Mouse (Mus musculus) intestine, embryonic 14.5 days (tissue): Measurements from ENCODE around the gene Gpc5. TPM values are rescaled to one million over a fixed set of nuclear protein-coding genes. Genes with fewer than 3 reads are reported as not detected.

Experiments
- ATAC-seq: fragments of 200-750 bp; cut with Nextera tagmentation; replicated peaks from 2 replicates; pipeline ENCODE4 v1.8.0; 2017; ENCODE audit warnings: low read depth, moderate number of reproducible peaks, moderate TSS enrichment, moderate library complexity; ENCODE audit not compliant: low FRiP score, low TSS enrichment
- DNase-seq: peaks from one replicate; pipeline ENCODE4 v3.0.0-alpha.2; 2018; ENCODE audit warnings: low spot score
- H3K27ac ChIP-seq: fragments of 300-500 bp; sonication (generic); 2 replicates; pipeline ENCODE4 v1.5.1; 2014; ENCODE audit warnings: low read depth, mild to moderate bottlenecking, control low read depth
- H3K27me3 ChIP-seq: fragments of 300-500 bp; sonication (generic); replicated peaks from 2 replicates; pipeline ENCODE4 v1.6.1; 2014; ENCODE audit warnings: low read length, control low read depth; ENCODE audit not compliant: control insufficient read depth, insufficient read depth
- H3K36me3 ChIP-seq: fragments of 300-500 bp; sonication (generic); 2 replicates; pipeline ENCODE4 v1.6.1; 2014; ENCODE audit warnings: low read length, control low read depth; ENCODE audit not compliant: control insufficient read depth, insufficient read depth
- H3K4me1 ChIP-seq: fragments of 300-500 bp; sonication (generic); replicated peaks from 2 replicates; pipeline ENCODE4 v1.6.1; 2014; ENCODE audit warnings: low read length, control low read depth, mixed read lengths; ENCODE audit not compliant: control insufficient read depth, insufficient read depth
- H3K4me2 ChIP-seq: fragments of 300-500 bp; sonication (generic); 2 replicates; pipeline ENCODE4 v1.6.1; 2014; ENCODE audit warnings: low read length
- H3K4me3 ChIP-seq: fragments of 300-500 bp; sonication (generic); 2 replicates; pipeline ENCODE4 v1.5.1; 2014; ENCODE audit warnings: low read depth, low read length, control low read depth, mixed read lengths
- H3K9ac ChIP-seq: fragments of 300-500 bp; sonication (generic); 2 replicates; pipeline ENCODE4 v1.6.1; 2014; ENCODE audit warnings: mild to moderate bottlenecking, low read length
- H3K9me3 ChIP-seq: fragments of 300-500 bp; sonication (generic); 2 replicates; pipeline ENCODE4 v1.6.1; 2016; ENCODE audit warnings: low read length, control low read depth; ENCODE audit not compliant: control insufficient read depth
- WGBS: fragments of 180-500 bp; shearing (Covaris S2); extraction: QIAGEN DNeasy Blood & Tissue Kit; methylation state at CpG from one replicate; pipeline ENCODE4 v1.1.7; 2014; 5-methylcytosine and 5-hydroxymethylcytosine counted together
- polyA plus RNA-seq: library from polyadenylated mRNA; unstranded; fragments of >200 nt; fragmentation: Nextera tagmentation; extraction: Ambion mirVana; gene quantifications from 2 replicates; pipeline ENCODE4 v1.2.1, GENCODE M21; 2014

The Gpc5 gene
- polyA plus RNA-seq, 1 experiment from 2014 or later = 0.24 TPM

DNA sequence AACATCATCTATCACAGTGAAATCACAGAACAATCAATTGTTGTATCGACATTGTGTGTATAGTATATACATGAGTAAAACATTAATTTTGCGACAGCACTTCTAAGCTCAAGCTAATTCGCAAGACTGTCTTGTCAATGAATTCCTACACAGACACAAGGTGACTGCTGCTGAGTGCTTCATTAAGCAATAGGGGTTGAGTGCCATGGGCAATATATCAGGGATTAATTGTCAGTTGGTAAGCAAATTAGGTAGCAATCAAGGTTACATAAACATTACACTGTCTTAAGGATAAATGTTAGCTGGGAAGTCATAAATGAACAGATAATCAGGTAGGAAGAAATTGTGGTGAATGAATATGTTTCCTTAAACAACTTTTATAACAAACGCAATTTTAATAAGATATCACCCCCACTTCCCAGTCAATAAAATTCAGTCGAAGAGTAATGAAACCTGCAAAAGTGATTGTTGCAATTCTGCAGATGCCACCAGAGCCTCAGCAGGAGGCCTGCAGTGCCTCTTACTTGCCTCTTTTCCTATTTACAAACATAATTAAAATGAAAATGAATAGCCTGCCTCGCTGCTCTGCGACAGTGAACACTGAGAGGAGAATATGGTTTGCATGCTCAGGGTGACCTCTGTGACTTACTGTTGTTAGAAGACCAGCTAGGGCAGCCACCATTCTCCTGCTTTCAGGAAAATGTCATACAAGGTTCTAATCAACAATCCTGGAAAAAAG lies 539.3 kb downstream of the Gpc5 start:
- Histone ChIP-seq H3K27ac (no peak overlapping the region), H3K9ac (no peak overlapping the region), H3K4me1 (no peaks in the 10 kb centered on the region), H3K4me2 (no peak overlapping the region), H3K27me3 (no peaks in the 10 kb centered on the region), H3K9me3 (no peaks in the 10 kb centered on the region), H3K36me3 (no peaks in the 10 kb centered on the region), H3K4me3 (no peak overlapping the region)
- DNase-seq (no peak), ATAC-seq (no peak)
- WGBS = 75% methylated on average over 7 of the region's 7 CpGs

- DNase-seq (no peak), ATAC-seq (no peak)
- Histone ChIP-seq H3K36me3 (no peaks in the 10 kb centered on the region), H3K4me3 (no peak overlapping the region), H3K27me3 (no peaks in the 10 kb centered on the region), H3K9ac (no peak overlapping the region), H3K4me1 (no peaks in the 10 kb centered on the region), H3K27ac (no peak overlapping the region), H3K4me2 (no peak overlapping the region), H3K9me3 (no peaks in the 10 kb centered on the region)
- 80% methylated on average over 1 of the region's 1 CpGs for WGBS
Observed at GRCm38 (mm10) chr14:115633311-115633710, 541.3 kb downstream of the Gpc5 start.

- no peaks in the 10 kb centered on the region for H3K27me3 ChIP-seq
- no peak overlapping the region for H3K27ac ChIP-seq
- no peaks in the 10 kb centered on the region for H3K9me3 ChIP-seq
- DNase-seq (no peak), ATAC-seq (no peak)
- no peak overlapping the region for H3K4me3 ChIP-seq
- WGBS = 79% methylated on average over 2 of the region's 2 CpGs
- no peak overlapping the region for H3K4me2 ChIP-seq
- H3K9ac ChIP-seq = no peak overlapping the region
- H3K36me3 ChIP-seq = no peaks in the 10 kb centered on the region
- no peaks in the 10 kb centered on the region for H3K4me1 ChIP-seq
Observed at GRCm38 (mm10) chr14:115679875-115680274, 587.9 kb downstream of the Gpc5 start.

GRCm38 (mm10) chr14:115746013-115746412 lies 654.0 kb downstream of the Gpc5 start:
- Histone ChIP-seq H3K27ac (no peak overlapping the region), H3K4me3 (no peak overlapping the region), H3K27me3 (no peaks in the 10 kb centered on the region), H3K36me3 (no peaks in the 10 kb centered on the region), H3K4me1 (no peaks in the 10 kb centered on the region), H3K9me3 (no peaks in the 10 kb centered on the region), H3K4me2 (no peak overlapping the region), H3K9ac (no peak overlapping the region)
- DNase-seq = no peak
- ATAC-seq = no peak
- 89% methylated on average over 1 of the region's 1 CpGs for WGBS

DNA sequence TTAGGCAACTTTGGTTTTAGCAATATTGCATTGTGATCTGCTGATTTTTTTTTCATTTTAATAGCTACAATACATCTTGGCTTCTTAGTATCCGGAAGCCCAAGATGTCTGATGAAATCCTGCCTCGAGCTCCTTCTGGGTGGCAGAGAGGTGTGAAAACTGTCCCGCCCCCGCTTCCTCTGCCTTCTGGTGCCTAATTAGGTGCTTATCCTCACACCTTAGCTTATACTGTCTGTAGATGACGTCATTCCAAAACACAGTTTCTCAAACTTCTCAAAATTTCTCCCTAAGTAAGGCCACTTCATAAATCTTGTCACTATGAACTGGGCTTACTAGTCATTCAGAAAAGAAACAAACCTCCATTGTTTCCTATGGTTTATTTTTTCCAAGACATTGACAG lies 668.2 kb downstream of the Gpc5 start:
- no peaks in the 10 kb centered on the region for H3K4me1 ChIP-seq
- no peak overlapping the region for H3K9ac ChIP-seq
- 47% methylated on average over 5 of the region's 5 CpGs for WGBS
- no peaks in the 10 kb centered on the region for H3K27me3 ChIP-seq
- DNase-seq = no peak
- H3K4me2 ChIP-seq = no peak overlapping the region
- no peaks in the 10 kb centered on the region for H3K9me3 ChIP-seq
- H3K27ac ChIP-seq = no peak overlapping the region
- H3K4me3 ChIP-seq = no peak overlapping the region
- no peaks in the 10 kb centered on the region for H3K36me3 ChIP-seq
- no peak for ATAC-seq

DNA sequence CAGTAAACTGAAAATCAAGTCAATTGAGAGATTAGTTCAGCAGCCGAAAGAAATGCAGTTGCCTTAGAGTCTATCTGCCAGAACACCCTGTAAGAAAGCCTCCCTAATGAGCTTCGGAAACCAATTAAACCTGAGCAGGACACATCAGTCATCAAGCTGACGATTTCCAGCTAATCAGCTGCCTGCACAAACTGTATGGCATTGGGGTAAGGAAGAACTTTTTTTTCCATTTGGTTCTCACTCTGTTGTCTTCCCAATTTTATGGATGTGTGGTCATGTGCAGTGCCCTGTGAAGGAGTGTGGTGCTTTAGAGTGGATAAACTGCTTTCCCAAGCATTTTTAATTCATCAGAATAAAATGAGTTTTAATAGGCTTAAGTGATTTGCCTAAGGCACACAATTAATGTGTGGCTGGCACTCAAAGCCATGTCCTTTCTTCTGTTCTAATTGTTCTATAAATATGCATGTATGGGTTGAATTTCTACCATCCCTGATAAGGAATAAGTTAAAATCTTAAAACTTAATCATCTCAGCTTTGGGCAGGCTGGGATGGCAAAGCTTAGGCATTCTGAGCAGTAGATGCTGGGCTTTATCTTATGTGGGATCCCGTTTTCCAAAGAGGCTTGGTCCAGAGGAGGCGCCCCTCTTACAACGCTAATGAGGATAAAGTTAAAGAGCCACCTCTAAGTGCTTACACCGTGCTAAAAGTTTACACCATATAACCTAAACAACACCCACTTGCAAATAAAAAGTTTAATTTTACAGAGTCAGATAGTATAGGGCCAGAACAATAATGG lies 687.6 kb downstream of the Gpc5 start:
- Histone ChIP-seq H3K9ac (no peak overlapping the region), H3K27ac (no peak overlapping the region), H3K36me3 (no peaks in the 10 kb centered on the region), H3K4me3 (no peak overlapping the region), H3K4me2 (no peak overlapping the region), H3K9me3 (no peaks in the 10 kb centered on the region; the same call in 1 of the 2 replicates), H3K4me1 (no peaks in the 10 kb centered on the region), H3K27me3 (no peaks in the 10 kb centered on the region)
- WGBS = 65% methylated on average over 7 of the region's 7 CpGs
- ATAC-seq = no peak
- DNase-seq = no peak

- no peaks in the 10 kb centered on the region for H3K36me3 ChIP-seq
- ATAC-seq (no peak), DNase-seq (no peak)
- no peak overlapping the region for H3K4me2 ChIP-seq
- no peak overlapping the region for H3K9ac ChIP-seq
- H3K4me1 ChIP-seq = no peaks in the 10 kb centered on the region
- no peak overlapping the region for H3K27ac ChIP-seq
- H3K4me3 ChIP-seq = no peak overlapping the region
- H3K9me3 ChIP-seq = no peaks in the 10 kb centered on the region
- H3K27me3 ChIP-seq = no peaks in the 10 kb centered on the region
- 20% methylated on average over 2 of the region's 2 CpGs for WGBS
Observed at GRCm38 (mm10) chr14:115804751-115805150, 712.7 kb downstream of the Gpc5 start.

- no peak overlapping the region for H3K27ac ChIP-seq
- H3K4me1 ChIP-seq = no peaks in the 10 kb centered on the region
- no peaks in the 10 kb centered on the region for H3K36me3 ChIP-seq
- WGBS = 11% methylated on average over 1 of the region's 1 CpGs
- no peak overlapping the region for H3K4me3 ChIP-seq
- ATAC-seq (no peak), DNase-seq (no peak)
- H3K9me3 ChIP-seq = no peaks in the 10 kb centered on the region
- H3K9ac ChIP-seq = no peak overlapping the region
- no peak overlapping the region for H3K4me2 ChIP-seq
- H3K27me3 ChIP-seq = no peaks in the 10 kb centered on the region
Observed at GRCm38 (mm10) chr14:115819021-115819420, 727.0 kb downstream of the Gpc5 start.
